Mouse (Mus musculus) frontal cortex, postnatal 14 days (tissue): ENCODE measurements around the gene Gm32742.

ENCODE experiments used
- DNase-seq, 2 experiments: peaks; one replicate each; pipeline ENCODE4 v3.0.0; 2022; ENCODE audit warnings: low spot score in 2 of 2

Gm32742 gene

DNA sequence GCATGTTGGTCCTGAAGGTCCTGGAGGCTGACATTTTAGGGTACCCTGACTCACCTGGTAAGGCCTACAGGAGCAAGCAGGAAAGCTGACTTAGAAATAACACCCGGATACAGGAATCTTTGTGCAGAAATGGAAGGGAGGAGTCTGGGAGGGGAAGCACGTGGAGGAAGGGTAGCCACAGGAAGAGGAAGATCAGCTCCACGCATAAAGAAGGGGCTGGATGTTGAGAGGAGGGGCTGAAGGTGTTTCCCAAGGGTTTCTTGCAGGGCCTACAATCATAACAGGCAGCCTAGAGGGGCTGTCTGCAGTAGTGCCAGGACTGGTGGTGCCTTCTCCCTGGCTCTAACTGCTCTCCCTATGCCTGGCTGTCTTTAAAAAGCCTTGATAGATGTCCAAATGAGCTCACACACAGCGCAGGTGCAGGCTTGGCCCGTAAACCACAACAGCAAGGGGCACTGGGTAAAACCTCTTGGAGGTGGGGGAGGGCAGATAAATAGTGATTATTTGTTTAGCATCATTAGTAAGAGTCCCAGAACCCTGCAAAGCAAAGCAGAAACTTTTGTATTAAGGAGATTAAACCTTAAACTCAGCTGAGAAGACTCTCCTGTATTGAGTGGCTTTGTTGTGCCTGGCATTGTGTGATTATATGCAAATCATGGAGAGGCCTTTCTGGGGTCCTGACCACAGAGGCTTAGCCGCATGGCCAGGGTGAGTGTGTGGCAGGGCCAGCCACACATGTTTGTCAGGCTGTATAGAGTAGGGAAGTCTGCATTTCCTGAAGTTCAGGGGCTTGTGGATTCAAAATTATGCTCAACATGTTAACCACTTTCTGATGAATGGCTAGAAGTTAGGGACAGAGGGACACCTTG lies at the start of gene Gm32742:
Gm32742 (minus strand) TSS at position 206 of the 869 bp plus-strand sequence.
- DNase-seq, result no peak

DNA sequence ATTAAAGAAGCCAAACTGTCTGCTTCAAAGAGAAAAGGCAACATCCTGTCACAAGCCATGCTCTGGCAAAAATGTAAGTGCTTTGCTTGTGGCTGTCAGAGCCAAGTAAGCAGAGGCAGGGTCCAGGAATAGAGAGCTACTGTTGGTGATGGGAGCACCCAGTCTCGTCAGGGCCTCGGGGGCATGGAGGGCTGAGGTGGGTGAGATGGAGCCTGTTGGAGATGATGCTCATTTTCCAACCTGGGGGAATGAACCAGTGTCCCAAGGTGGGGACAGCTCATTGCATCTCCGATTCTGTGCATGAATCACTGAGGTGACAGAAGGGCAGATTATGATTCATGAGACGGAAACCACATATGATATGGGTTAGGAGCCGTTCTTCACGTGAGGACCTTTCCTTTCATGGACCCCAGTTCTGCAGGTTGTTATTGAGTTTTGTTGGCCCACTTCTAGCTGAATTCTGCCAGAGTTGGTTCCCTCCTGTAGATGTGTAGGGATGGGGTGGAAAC lies 48.5 kb upstream of the Gm32742 start:
- DNase-seq, result no peak

DNA sequence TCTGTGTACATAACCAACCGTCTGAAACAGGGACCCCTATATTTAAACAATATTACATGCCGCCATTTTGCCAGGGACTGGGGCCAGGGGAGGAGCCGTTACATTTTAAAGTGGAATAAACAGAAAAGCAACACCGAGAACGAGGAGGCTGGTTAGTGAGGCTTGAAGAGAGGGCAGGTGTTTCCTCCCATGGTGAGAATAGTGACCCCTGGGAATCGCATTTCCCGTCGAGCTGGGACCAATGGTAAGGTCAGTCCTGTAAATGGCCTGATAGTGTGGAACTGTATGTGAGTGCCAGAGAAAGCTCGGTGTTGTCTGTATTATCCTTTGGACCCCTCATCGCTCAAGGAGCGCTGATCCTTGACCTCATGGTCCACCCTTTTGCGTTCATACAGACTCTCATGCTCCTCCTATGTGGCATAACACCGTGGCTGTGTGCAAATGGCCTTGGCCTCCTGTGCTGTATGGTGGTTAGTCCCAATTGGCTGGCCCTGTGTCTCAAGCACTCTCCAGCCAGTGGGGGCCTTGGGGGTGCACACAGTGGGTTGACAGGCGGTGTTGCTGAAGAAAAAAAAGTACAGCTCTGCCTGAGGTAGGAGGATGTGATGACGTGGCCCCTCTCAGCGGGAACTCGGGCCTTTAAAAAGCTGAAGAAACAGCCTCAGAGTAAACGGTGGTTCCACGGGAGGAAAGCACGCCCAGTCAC lies 47.9 kb upstream of the Gm32742 start, which contains the start of gene Pou2af1:
Pou2af1 (plus strand) TSS at position 686 of the 706 bp plus-strand sequence.
- DNase-seq, result no peak

DNA sequence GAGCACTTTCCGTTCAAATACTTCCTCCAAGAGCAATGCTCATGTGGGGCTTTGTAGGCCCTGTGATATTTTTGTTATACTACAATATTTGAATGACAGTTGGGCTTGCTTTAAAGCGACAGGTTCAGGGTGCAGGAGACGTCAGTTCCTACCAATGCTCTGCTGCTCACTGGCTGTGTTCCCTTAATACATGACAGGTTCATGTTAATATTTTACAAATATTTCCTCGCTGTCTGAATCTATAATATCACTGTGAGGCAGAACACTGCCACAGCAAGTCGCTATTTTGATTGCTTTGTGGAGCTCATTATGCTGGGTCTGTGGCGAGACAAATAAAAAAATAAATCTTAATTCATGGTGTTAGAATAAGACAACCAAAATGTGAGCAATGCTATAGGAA lies 45.9 kb upstream of the Gm32742 start:
- no peak for DNase-seq

DNA sequence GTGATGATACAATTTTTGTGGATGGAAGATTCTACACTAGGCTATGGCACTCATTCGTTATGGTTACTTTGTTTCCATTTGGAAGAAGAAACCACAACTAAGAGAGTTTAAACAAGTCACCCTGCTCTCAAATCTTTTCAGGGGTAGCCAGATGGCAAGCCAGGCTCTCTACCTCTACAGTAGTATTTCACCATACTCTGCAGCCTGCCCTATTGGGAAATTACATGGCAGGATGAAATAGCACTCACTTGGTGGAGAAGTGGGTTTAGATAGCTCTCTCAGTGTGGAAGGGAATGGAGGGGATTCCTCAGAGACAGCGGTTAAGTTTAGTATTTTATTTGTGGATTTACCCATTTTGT lies 43.6 kb upstream of the Gm32742 start:
- no peak for DNase-seq

DNA sequence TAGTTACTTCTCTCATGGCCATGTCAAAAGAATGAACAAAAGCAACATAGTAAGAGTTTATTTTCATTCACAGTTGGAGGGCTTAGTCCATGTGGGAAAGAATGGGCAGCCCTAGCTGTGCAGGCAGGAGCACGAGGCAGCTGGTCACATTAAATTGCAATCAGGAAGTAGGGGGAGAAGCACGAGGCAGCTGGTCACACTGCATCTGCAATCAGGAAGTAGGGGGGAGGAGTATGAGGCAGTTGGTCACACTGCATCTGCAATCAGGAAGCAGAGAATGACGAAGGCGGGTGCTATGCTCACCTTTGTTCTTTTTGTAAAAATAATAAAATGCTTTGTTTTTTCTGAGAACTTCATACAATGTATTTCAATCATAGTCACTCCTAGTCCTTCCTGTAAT lies 29.5 kb upstream of the Gm32742 start:
- no peak for DNase-seq

DNA sequence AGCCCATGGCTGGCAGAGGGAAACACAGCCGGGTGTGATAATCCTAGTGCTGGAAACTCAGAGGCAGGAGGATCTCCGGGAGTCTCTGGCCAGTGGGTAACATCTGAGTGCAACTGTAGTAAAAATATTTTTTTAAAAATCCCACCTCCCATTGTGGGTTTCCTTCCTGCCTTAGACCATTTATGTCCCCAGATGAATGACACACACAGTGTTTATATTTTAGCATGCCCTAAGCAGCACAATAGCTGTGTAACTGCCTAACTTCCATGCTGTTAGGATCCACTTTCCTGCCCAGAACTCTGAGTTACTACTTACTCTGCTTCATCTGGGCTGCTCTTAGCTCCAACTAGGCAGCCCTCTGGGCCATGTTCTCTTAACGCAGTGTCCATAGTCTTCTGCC lies 25.3 kb upstream of the Gm32742 start:
- no peak for DNase-seq

DNA sequence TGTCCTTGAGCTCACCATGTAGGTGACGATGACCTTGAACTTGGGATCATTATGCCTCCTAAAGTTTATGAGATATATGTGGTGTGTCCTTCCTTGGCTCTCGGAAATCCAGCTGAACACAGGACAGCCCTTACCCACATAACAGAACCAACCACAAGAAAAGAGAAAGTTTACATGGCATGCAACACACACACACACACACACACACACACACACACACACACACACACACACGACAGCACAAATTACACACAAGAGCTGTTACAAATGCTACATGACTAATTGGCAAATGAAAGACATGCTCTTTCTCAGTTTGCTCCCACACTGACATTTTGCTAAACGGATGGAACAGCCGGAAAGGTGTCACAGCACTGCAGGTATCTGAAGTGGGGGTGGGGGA lies 20.6 kb upstream of the Gm32742 start:
- DNase-seq, result no peak

DNA sequence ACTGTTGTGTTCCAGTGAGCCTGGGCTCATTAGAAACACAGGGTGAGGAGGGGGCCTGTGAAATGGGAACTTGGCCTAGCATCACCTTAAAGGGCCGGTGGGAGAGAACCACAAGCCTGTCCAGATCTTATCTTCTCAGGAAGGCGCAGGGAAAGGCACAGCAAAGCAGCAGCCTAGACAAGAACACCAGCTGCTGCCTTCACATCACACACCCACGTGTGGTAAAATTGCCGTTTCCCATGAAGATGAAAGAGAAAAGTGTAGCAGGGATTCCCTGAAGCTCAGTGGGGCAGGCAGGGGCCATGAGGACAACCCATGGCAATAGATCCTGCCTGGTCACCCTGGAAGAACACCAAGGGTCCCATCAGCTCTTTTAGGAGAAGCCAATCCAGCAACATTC lies 20.1 kb upstream of the Gm32742 start:
- DNase-seq, result no peak

DNA sequence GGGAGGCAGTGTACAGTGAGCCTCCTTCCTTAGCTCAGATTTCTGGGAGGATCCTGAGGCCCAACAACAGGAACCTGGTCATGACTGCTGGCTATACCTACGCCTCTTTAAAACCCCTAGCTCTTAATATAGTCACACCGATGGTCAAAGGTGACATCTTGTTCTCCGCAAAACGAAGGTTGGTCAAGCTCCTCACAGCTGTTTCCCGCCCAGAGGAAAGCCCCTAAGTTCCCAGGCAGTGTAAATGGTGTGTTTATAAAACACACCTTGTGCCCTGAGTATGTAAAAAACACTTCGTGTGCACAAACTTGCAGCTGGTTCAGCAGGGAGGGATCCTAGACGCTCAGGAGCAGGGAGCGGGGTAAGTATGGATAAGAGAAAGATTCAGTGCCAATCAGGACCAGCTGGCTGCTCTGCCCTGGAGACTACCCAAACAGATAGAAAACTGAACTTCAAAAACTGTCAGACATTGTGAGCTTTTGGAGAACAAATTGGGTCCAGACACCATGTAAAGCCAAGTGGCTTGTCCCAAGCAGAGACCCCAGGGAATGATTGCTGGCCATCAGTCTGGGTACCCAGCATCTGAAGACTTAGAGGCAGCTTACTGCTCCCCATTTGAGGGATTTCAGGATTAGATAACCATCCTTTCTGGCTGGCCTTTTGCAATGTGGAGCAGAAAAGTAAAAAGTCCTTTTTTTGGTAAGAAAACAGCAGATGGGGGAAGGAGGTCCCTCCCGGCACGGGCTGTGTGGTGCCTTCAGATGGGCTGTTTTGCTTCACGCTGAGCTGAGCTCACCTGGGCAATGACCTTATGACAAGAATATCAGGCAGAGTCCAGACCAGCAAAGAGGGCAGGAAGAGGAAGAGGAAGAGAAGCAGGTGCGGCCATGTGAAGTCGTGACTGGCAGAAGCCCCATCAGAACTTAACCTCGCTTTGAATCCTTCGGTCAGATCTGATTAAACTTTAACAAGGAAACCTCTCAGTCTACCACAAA lies 17.7 kb upstream of the Gm32742 start:
- no peak for DNase-seq

DNA sequence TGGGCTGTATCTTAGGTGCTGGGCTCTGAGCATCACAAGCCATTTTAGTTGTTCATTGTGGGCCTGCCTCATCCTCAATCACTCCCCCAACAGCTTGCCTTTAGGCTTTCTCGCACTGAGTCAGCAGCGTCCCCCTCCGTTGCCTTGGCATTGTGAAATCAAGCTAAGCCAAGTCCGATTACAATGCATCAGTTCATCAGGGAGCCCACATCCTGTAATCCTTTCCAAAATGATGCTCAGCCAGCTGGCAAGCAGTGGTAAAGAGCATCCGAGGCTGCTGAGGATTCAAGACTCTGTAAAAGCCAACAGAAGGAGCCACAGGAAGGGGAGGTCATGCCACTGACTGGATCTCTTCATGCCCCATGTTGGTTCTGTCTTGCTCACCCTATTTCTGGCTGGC lies 15.3 kb upstream of the Gm32742 start:
- peak; percentile 31 to 54 for DNase-seq

DNA sequence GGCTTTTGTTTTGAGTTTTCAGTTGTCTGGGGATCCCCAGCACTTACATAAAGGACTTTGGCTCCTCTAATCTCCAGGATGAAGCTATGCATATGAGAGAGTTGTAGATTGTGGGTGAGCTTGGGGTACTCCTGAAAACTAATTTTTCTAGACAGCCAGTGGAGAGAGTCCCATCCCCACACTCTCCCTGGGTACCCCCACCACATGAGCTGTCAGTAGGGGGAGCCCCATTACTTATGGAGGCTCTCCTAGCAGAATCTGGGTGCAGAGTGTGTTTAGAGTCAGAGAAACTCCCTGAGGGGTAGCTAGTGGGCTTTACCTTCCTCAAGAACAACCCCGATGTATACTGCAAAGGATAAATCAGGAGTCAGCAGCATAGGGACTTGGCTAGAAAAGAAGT lies 13.0 kb upstream of the Gm32742 start:
- no peak for DNase-seq

DNA sequence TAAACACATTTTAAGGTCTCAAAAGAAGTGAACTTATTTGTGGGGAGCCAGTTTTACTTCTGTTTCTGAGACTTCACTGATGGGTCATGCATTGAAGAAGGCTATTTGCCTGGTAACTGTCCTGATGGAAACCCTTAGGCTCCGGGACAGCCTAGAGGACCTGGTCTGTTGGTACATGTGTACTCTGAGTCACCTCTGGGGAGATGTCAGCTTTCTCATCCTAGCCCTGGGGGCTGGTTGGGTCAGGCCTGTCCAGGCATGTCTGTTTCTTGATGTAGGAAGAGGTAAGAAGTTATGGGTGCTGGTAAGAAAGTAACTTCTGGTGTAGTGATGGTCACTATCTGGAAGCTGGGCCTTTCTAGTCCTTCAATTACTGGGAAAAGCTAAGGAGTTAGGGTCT lies 10.4 kb upstream of the Gm32742 start:
- DNase-seq, result no peak

DNA sequence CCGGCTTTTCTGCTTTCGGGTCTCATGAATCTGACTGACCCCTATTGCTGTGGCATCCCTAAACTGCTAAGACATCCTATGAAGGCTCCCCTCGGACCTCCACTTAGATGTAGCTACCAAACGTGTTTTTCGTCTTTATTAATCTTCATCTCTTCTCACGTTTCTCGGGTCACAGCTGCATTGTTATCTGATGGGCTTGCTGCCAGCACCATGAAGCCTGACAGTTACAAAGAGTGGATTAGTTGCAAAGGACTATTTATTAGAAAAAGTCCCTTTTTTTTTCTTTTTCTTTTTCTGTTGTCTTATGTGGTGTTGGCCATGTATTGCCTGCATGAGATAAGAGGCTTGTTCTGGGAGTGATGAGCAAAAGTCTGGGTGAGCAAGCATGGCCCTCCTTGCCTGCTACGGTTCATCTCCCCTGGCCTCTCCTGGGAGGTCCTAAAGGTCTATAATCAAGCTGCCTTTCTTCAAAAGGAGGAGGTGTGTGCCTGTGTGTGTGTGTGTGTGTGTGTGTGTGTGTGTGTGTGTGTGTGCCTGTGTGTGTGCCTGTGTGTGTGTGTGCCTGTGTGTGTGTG lies 9.7 kb upstream of the Gm32742 start:
- no peak for DNase-seq

DNA sequence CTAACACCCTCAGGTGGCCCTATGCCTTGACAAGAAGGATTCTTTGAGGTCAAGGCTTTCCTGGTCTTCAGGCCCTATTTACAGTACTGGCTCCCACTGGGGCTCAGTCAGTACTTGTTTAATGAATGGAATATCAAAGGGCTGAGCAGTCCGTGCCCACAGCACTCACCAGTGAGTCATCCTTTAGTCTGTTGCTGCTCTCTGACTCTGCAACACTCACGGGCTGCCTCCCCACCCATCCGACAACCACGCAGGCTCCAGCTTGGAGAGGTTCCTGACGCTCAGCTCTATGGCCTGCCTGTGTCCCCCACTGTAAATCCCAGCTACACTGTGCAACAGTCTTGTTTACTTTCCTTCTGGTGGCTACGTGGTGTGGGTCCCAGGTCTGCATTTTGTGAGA lies 5.0 kb upstream of the Gm32742 start:
- no peak for DNase-seq

DNA sequence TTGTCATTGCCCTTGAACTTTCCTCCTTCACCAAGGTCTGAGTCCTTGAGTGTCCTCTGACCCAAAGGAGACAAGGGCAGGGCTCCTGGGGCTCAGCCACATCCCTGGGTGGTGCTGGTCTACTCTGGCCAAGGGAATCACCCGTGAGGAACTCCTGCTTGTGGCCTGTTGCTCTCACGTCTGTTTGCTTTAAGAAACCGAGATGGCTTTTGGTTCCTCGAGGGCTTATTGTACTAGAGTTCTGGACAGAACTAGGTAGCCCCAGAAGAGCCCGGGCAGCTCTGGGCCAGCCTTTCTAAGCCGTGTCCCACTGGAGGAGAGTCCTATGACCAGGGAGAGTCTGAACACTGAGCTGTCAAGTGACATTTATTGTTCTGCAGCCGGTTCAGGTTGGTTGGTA lies 3.8 kb upstream of the Gm32742 start:
- no peak for DNase-seq

DNA sequence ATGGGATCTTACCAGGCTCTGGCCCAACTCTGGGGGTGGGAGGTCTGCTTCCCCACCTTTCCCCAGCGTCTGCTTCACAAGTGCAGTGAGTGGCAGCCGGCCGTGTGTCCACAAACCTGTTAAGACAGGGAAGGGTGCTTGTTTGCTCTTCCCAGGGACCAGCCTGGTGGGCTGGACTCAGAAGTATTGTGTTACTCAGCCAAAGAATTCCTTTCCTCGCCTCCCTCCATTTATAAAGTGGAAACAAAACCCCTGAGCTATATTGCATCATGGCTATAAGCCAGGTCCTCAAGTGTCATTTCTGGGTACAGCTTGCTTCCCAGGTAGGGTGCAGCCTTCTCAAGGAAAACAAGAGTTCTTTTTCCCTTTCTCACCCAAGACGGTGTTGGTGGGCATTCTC lies 3.4 kb upstream of the Gm32742 start:
- DNase-seq, result no peak

DNA sequence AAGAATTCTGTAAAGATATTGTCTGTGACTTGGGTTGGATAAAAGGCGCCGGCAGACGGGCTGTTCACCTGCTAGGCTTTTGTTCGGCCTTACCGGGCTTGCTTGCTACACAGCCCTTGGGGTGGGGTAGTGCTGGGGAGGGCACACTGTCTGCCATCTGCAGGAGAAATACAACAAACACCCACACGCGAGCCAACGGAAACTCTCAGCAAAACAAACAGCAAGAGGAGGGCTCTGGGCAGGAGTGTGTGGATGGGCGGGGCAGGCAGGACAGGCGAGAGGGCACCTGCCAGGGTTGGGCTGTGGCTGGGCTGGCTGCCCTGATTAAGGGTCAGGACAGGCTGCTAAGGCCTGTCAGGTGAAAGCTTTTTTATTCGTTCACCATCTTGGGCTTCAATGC lies 2.6 kb upstream of the Gm32742 start:
- DNase-seq, result no peak

DNA sequence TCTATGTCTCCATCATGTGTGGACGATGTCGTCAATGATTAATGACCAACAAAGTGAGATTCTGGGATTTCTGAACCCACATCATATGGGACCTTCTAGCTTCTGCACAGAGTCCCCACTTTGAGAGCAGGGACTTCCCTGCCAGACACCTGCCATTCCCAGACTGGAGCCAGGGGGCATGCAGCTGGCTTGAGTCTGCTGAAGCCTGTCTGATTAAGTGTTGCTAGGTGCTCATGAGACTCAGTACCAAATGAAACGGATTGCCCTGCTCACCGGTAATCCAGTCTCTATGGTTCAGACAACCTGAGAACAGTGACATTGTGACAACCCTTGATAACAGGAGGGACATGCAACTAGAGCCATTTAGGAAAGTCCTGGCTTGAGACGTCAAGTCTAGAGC lies 1.3 kb downstream of the Gm32742 start:
- DNase-seq, result no peak

DNA sequence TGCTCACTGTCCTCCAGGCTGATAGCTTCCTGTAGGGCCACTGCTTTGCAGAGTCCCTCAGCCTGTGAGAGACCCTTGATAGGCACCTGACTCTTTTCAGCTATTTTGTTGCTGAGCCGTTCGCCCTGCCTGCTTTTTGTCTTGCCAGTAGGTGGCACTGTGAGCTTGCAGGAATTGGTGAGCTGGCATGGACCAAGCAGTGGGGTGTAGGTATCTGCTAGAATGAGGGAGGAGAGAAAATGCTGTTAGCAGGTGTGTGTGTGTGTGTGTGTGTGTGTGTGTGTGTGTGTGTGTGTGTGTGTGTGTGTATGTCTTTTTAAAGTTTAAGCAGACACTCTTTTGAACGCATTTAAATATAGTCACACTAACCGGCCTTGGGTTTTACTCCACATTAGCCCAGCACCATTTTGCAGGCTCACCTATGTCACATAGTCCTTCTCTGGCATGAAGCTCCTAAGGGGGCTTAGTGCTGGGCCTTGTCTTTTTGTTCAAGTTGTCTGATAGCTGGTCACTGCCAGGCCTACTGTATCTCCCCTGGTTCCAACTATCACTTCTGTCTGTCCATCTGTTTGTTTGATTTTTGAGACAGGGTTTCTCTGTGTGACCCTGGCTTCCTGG lies 3.4 kb downstream of the Gm32742 start:
- peak; percentile 67 to 75 for DNase-seq
